Mouse (Mus musculus) cerebellum, adult 9-10 months (tissue): ENCODE measurements around the gene Olfr525.

Experiments
- DNase-seq: peaks from one replicate; pipeline ENCODE4 v3.0.0; 2022

Olfr525 gene

GRCm38 (mm10) chr7:140320558-140320957 is at the start of gene Olfr525:
Gene Olfr525 (plus strand): TSS chr7:140320858.
- no peak for DNase-seq

- no peak for DNase-seq
These were observed 24.9 kb upstream of the Olfr525 start for GRCm38 (mm10) chr7:140295746-140296145.

GRCm38 (mm10) chr7:140296876-140297275 is 23.8 kb upstream of the Olfr525 start:
- DNase-seq = no peak

GRCm38 (mm10) chr7:140299416-140299815 is 21.2 kb upstream of the Olfr525 start:
- DNase-seq = no peak

GRCm38 (mm10) chr7:140319861-140320385 is 735 bp upstream of the Olfr525 start:
- DNase-seq = no peak

- DNase-seq = no peak
These were observed 477 bp downstream of the Olfr525 start for GRCm38 (mm10) chr7:140321135-140321534.

GRCm38 (mm10) chr7:140329766-140330304 is 9.2 kb downstream of the Olfr525 start:
- DNase-seq = no peak

- DNase-seq = no peak
These were observed 13.1 kb downstream of the Olfr525 start, which contains the start of gene Olfr527 for GRCm38 (mm10) chr7:140333717-140334116. Gene Olfr527 (plus strand): TSS chr7:140334017.

GRCm38 (mm10) chr7:140361571-140361970 is 40.9 kb downstream of the Olfr525 start, which contains the start of gene Olfr60:
Gene Olfr60 (minus strand): TSS chr7:140361671.
- DNase-seq = no peak

- no peak for DNase-seq
These were observed 53.6 kb downstream of the Olfr525 start for GRCm38 (mm10) chr7:140374300-140374699.

GRCm38 (mm10) chr7:140376231-140376630 is 55.6 kb downstream of the Olfr525 start, which contains the start of gene Olfr530:
Gene Olfr530 (minus strand): TSS chr7:140376331.
- DNase-seq = no peak

- DNase-seq = no peak
These were observed 56.3 kb downstream of the Olfr525 start for GRCm38 (mm10) chr7:140376911-140377310.
